Mouse (Mus musculus) embryo, embryonic 11.5 days (tissue): ENCODE data around the gene Gm20388.
A peak's percentile ranks its signal among the peaks of the same experiment; 100 is the strongest.

Experiments
- DNase-seq: peaks from one replicate; pipeline ENCODE4 v3.0.0-alpha.2; 2012; ENCODE audit warnings: low read depth, low spot score

Gm20388 gene

DNA sequence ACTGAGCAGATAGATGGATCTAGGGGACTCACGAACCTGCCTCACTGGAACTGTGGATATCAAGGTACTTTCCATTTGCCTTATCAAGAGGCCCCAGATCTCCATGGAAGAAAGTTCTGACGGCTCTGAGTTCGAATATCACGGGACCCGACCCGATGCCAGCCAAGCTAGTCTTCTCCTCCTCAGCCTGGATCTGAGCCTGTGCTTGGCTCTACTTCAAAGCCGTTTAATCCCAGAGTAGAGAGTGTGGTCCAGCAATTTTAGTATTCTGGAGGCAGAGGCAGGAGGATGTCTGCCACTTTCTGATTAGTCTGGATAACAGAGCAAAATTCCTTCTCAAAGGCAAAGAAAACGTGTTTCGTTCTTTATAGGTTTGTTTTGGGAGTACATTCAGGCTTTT lies 1024.0 kb downstream of the Gm20388 start:
- DNase-seq: no peak

- no peak for DNase-seq
These were observed 1026.0 kb downstream of the Gm20388 start for GRCm38 (mm10) chr8:120936685-120937084.

- no peak for DNase-seq
These were observed 1026.8 kb downstream of the Gm20388 start for GRCm38 (mm10) chr8:120937474-120937873.

GRCm38 (mm10) chr8:120940287-120940686 lies 1029.6 kb downstream of the Gm20388 start:
- peak; percentile 38 for DNase-seq

DNA sequence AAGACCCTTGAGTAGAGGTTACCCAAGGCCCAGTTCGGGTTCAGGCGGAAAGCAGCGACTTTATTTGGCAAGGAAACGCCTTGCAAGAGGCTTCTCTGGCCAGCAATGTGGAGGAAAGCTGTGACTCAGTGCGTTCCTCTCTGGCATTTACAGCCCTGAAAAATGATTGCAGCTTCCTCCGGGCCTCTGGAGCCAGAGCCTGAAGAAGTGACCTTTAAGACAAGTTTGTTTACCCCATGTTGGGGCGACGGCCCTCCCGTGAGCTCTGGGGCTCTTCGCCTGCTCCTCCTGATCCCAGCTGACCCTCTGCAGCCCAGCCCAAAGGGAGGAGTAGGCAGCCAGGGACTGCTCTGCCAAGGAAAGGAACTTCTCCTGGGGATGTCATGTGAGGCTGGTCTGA lies 1036.6 kb downstream of the Gm20388 start:
- no peak for DNase-seq

- DNase-seq: no peak
These were observed 1037.5 kb downstream of the Gm20388 start for GRCm38 (mm10) chr8:120948050-120948595.

- DNase-seq: no peak
These were observed 1038.2 kb downstream of the Gm20388 start for GRCm38 (mm10) chr8:120948620-120949491.

DNA sequence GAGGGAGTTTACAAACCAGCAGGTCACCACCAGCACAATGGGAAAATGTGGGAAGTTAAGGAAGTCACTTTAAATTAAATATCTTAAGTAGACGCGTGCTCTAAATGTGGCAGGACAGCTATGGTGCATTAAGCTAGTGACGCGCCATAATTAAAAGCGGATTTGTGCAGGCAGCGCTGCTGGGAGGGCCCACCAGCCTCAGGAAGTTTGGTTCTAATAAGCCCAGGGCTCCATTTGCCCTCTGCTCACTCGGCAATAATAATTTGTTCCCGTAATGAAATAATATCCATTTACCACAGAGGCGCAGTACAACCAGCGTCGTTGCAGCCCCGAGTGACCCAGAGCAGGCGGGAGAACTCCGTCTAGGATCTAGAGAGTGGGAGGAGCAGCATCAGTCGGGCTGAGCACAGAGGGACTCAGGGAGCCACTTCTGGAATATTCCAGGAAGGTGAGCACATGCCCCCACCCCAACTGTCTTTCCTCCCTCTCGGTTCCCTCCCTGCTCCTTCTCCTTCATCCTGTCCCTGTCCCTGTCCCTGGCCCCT lies 1040.1 kb downstream of the Gm20388 start:
- no peak for DNase-seq

DNA sequence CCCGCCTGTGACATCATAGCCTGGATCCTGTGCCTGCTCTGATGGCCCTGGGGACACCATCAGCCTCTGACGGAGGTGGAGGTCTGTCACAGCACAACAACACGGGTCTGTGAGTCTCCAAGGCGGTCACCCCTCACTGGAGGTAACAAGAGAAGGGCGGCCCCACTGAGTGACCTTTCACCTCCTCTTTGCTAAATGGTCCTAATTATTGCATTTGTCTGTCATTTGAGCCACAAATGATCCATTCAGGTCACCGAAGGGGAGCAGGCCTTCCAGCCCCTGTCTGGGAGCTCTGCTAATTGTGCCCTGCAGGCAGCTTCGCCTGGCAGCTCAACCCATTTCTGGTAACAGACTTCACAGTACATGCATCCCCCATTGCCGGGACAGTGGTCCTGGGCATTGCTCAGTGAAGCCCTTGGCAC lies 1048.8 kb downstream of the Gm20388 start:
- DNase-seq: no peak

DNA sequence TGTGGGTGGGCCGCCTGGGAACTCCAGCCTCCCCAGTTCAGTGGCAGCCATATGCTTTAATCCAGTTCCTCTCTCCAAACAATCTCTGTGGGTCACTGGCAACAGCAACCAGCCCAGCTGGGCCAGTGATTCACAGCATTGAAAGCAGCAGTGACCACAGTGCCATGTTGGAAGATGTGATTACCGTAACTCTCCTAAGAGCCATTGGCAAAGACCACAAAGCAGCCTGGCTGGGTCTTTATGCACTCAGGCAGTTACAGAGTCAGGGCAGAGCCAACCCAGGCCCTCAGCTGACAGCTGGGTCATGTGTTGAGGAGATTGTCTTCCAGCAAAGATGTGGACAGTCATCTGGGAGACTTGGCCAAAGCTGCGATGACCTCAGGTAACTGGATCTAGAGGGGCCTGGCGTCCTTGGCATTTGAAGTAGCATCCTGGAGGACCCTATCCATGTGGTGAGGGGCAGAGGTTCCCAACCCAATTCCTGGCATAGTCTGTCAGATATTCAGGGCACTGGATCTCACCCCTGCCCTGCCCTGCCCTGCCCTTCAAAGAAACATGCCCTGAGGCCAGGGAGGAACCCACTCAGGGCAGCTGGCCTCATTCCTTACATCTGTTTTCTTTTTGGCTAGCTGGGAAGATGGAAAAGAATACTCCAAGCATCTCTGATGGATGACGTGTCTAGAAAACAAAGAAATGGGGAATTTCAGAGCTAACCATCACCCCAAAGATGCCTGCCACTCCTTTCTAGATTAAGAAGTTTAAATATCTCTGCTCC lies 1052.2 kb downstream of the Gm20388 start:
- DNase-seq: no peak

DNA sequence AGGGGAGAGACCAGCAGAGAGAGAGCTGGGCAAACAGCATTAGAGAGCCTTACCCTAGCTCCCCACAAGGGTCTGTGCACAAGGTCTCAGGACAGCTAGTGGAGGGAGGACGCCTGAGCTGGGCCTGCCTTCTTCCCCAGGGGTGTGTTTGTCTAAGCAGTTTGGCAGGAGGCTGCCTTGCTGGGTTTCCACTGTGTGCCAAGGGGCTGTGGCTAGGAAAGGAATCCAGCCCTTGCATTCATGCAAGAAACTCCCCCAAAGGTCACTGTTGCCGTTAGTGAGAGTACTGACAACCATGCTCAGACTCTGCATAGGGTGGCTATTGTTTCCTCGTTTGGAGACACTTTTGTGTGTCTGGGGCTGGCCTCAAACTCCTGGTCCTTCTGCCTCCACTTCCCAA lies 1055.9 kb downstream of the Gm20388 start:
- DNase-seq: no peak

DNA sequence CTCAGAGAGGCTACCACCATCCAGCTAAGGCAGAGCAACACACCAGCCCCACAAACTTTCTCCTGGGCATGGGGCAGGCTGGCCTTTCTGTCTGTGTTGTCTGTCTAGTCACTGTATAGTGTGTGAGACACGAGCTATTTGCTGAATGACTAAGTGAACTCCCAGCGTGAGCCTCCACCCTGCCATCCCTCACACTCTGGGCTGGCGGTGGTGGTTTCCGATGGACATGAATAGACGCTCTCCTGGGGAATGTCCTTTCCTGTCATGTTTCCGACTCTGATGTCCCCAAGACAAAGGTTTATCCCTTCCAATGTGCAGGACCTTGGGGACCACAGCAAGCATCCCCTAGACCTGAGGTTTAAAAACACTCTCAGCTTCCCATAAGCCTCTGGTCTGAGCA lies 1057.7 kb downstream of the Gm20388 start:
- no peak for DNase-seq

GRCm38 (mm10) chr8:120970346-120970745 lies 1059.7 kb downstream of the Gm20388 start:
- no peak for DNase-seq

DNA sequence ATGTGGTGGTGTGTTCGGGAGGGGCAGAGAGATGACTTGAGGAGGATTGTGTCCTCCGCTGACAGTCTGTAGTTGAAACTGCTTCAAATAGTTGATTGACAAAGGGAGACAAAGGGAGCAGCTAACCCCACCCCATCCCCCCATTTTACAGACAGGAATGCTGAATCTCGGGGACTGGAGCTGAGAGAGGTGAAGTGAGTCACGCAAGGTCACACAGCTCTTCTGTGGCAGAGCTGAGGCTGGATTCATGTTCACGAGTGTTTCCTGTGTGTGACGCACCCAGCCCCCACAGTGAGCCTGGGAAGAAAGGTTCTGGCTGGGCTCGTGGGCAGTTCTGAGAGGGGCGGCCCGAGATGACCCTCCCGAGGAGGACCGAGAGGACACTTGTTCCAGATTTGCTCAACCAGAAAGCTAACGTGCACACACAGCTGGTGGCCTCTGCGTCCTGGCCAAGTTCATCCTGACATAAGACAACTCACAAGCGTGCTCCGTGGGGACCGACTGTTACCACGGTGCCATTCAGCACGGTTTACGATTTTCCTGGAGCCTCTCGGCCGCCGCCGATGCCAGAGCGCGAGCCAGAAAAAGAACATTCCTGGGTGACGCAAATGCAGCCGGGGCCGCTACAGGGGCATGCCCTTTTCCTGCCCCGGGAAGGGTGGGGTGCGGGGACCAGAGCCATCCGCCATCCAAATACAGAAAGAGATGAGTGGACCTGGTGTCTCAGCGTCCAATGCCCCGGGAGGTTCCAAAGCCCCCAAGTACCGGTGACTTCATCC lies 1061.2 kb downstream of the Gm20388 start:
- no peak for DNase-seq

DNA sequence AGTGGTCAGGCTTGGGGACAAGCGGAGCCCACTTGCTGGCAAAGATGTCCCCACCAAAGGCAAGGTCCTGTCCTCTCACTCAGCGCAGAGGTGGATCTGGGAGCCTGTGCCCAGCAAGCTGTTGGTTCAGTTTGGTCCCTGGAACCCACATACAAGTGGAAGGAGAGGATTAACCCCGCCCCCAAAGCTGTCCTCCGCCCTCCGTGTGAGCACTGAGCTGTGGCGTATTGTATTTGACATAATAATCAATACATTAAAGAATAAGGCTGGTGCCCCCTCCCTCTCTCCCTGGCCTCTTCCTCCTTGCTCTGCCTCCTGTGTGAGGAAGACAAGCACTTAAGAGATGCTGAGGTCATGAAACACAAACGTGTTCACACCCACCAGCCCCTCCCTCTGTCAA lies 1062.4 kb downstream of the Gm20388 start:
- no peak for DNase-seq

DNA sequence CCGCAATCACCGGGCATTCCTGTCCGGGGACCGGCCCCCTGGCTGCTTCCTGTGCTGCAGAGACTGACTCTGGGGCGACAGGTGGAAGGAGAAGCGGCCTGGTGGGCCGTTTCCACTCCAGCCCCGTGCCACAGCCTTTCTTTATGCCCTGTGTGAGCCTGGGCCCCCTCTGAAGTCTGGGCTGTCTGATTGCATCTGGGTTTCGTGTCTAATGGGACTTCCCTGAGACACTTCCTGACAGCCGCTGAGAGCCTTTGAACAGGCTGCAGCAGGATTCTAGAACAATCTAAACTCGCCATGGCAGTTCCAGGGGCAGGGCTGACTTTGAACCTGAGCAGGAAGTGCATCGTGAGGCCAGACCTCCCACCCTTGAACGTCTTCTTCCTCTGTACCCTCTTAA lies 1066.5 kb downstream of the Gm20388 start:
- no peak for DNase-seq

DNA sequence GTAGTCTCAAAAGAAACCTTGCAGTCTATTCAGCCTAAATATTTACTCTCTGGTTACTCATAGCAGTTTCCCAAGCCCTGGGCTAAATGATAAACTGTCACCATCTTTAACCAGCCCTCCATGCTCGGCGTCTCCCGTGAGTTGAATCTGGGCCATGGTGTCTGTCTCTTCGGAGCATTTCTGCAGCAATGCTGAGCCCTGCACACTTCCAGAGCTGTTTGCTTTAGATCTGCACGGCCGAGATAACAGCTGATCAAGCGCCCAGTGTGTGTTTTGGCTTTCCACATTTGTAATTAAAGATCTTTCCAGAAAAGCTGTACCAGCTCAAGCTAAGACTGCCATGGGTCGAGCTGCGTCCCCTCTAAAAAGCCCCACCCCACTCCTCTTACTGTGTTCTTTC lies 1068.6 kb downstream of the Gm20388 start:
- DNase-seq: no peak

DNA sequence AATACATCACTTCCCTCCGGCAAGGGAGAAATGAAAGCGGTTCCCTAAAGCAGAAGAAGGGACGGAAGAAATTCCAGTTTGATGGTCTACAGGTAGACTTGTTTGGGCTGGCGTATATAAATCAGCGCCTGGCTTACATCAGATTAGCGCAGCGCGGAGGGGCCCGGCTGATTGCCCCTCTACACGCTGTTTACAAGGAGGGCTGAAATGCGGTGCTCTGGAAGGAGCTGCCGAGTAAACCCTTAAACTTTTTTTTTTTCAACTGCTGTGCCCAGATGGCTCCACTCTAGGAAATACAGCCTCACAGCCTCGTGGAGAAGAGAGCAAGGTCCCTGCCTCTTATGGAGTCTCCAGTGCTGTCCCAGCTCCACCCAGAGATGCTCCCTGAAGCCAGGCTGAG lies 1070.3 kb downstream of the Gm20388 start:
- no peak for DNase-seq

GRCm38 (mm10) chr8:120984888-120985287 lies 1074.2 kb downstream of the Gm20388 start:
- no peak for DNase-seq

GRCm38 (mm10) chr8:120986022-120986421 lies 1075.4 kb downstream of the Gm20388 start:
- DNase-seq: no peak

GRCm38 (mm10) chr8:120993738-120994137 lies 1083.1 kb downstream of the Gm20388 start:
- DNase-seq: no peak
